Mouse (Mus musculus) midbrain, embryonic 16.5 days (tissue): ENCODE measurements around the gene Uqcc1. TPM values are rescaled to one million over a fixed set of nuclear protein-coding genes. Genes with fewer than 3 reads are reported as not detected.

ENCODE experiments used
- ATAC-seq: fragments of 200-750 bp; cut with Nextera tagmentation; 2 replicates; pipeline ENCODE4 v1.8.0; 2017; ENCODE audit warnings: moderate TSS enrichment
- H3K27ac ChIP-seq: fragments of 300-500 bp; sonication (generic); 2 replicates; pipeline ENCODE4 v1.5.1; 2014; ENCODE audit warnings: mild to moderate bottlenecking, low read length, mixed read lengths
- H3K27me3 ChIP-seq: fragments of 300-500 bp; sonication (generic); 2 replicates; pipeline ENCODE4 v1.6.1; 2014; ENCODE audit warnings: low read depth, low read length, mixed read lengths; ENCODE audit not compliant: control insufficient read depth, insufficient read depth
- H3K36me3 ChIP-seq: fragments of 300-500 bp; sonication (generic); 2 replicates; pipeline ENCODE4 v1.6.1; 2014; ENCODE audit warnings: mild to moderate bottlenecking, low read length, moderate library complexity, mixed read lengths; ENCODE audit not compliant: control insufficient read depth, insufficient read depth
- H3K4me1 ChIP-seq: fragments of 300-500 bp; sonication (generic); 2 replicates; pipeline ENCODE4 v1.6.1; 2014; ENCODE audit warnings: mild to moderate bottlenecking, low read length, mixed read lengths; ENCODE audit not compliant: control insufficient read depth, insufficient read depth
- H3K4me2 ChIP-seq: fragments of 300-500 bp; sonication (generic); 2 replicates; pipeline ENCODE4 v1.6.1; 2014; ENCODE audit warnings: mild to moderate bottlenecking, low read length, mixed read lengths
- H3K4me3 ChIP-seq: fragments of 300-500 bp; sonication (generic); 2 replicates; pipeline ENCODE4 v1.5.1; 2014; ENCODE audit warnings: low read depth, mild to moderate bottlenecking, low read length, moderate library complexity, mixed read lengths
- H3K9ac ChIP-seq: fragments of 300-500 bp; sonication (generic); 2 replicates; pipeline ENCODE4 v1.6.1; 2014; ENCODE audit warnings: low read depth, low read length, mixed read lengths
- H3K9me3 ChIP-seq: fragments of 300-500 bp; sonication (generic); replicated peaks from 2 replicates; pipeline ENCODE4 v1.6.1; 2014; ENCODE audit warnings: mild to moderate bottlenecking, low read length, mixed read lengths; ENCODE audit not compliant: control insufficient read depth, poor library complexity, severe bottlenecking
- WGBS: fragments of 180-500 bp; shearing (Covaris S2); extraction: QIAGEN DNeasy Blood & Tissue Kit; methylation state at CpG from one replicate; pipeline ENCODE4 v1.1.7; 2014; 5-methylcytosine and 5-hydroxymethylcytosine counted together
- polyA plus RNA-seq: library from polyadenylated mRNA; unstranded; fragments of >200 nt; fragmentation: Nextera tagmentation; extraction: Ambion mirVana; gene quantifications from 2 replicates; pipeline ENCODE4 v1.2.1, GENCODE M21; 2015

Uqcc1 gene
- polyA plus RNA-seq, 1 experiment from 2014 or later, result 63.3 TPM

DNA sequence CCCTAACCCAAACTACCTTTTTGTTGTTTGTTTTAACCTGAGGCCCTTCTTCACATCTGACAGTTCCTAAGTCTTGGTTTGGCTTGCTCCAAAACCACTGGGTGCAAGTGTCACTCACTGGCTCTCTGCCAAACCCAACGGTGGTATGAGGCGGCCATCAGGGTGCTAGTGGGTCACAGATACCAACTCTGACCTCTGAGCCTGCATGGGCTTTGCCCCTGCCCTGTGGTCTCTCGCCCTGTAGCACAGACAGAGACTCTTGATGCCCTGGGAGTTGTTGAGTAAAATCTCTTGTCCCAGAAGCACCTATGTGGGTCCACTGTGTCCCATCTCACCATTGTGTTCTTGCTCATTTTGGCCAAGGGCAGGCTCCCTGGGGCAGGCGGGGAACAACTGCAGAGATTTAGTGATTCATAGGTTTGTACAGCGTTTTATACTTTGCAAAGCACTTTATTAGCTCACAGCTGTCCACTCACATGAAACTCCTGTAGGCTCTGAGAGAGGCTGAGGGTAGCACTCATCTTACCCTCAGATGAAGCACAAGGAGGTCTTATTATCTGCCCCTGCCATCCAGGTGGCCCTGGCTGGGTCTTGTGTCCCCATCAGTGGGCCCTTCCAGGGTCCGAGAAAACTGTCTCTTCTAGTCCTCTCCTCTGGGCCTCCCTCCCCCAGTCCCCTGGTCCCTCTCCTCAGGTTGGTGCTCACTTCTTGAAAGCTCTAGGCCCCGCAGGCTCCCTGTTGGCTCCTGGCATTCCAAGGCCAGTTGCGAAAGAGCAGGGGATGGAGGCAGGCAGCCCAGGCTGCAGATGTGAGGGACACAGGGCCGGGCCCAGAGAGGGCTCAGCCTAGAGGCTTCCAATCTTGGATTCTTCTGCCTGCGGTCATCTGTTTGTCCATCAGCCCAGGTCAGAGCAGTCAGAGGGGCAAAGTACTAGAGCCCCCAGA is 112.5 kb downstream of the Uqcc1 start:
- no peak for ATAC-seq
- Histone ChIP-seq H3K27me3 (no peaks in the 10 kb centered on the region), H3K36me3 (peaks cover 12% of the 10 kb centered on the region), H3K9me3 (no peaks in the 10 kb centered on the region), H3K9ac (peak overlapping the region; percentile 86; the same call in 1 of the 2 replicates), H3K4me1 (peaks cover 15% of the 10 kb centered on the region), H3K4me3 (no peak overlapping the region), H3K27ac (no peak overlapping the region), H3K4me2 (peak overlapping the region; percentile 81; the same call in 1 of the 2 replicates)
- WGBS, result 83% methylated on average over 10 of the region's 10 CpGs

DNA sequence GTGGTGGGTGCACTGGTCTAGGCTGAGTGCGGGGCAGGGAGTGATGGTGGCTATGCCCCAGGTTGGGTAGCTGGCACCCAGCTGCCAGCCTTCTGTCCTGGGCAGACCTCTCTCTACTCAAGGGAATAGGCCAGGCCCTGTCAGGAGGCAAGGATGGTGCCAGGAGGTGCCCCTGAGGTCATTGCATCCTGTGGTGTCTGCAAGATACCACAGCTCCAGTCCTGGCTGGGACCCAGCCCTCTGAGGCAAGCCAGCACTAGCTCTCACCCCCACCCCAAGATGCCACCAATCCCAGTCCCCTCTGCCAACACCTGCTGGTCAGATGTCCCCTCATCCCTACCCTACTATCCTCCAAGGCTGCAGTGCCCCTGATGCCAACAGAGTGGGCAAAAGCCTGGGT is 113.9 kb downstream of the Uqcc1 start:
- no peak overlapping the region for H3K4me2 ChIP-seq
- H3K9me3 ChIP-seq, result no peaks in the 10 kb centered on the region
- WGBS, result 90% methylated on average over 1 of the region's 1 CpGs
- no peak overlapping the region for H3K27ac ChIP-seq
- H3K27me3 ChIP-seq, result no peaks in the 10 kb centered on the region
- ATAC-seq, result no peak
- no peak overlapping the region for H3K4me3 ChIP-seq
- H3K4me1 ChIP-seq, result peaks cover 15% of the 10 kb centered on the region
- peaks cover 12% of the 10 kb centered on the region for H3K36me3 ChIP-seq
- no peak overlapping the region for H3K9ac ChIP-seq

DNA sequence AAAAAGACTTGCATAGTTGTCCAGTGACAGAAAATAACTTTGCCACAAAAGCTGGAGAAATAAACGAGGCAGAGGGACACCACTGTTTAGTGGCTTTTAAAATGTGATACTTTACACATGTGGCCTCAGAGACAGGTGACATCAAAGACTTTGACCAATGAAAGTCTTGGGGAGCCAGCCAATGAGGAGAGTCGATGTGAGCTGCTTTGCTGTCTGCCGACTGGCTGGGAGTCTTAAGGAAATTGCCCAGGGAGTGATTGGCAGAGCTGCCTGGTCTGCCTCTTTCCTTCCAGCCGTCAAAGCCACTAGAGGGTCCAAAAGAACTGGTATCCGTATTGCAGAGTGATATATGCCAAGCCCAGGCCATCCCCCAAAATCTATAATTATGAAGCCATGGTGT is 115.3 kb downstream of the Uqcc1 start:
- Histone ChIP-seq H3K27me3 (no peaks in the 10 kb centered on the region), H3K27ac (no peak overlapping the region), H3K4me3 (no peak overlapping the region), H3K36me3 (peaks cover 19% of the 10 kb centered on the region), H3K4me1 (peaks cover 15% of the 10 kb centered on the region), H3K9ac (no peak overlapping the region), H3K9me3 (no peaks in the 10 kb centered on the region), H3K4me2 (no peak overlapping the region)
- no peak for ATAC-seq
- WGBS, result 33% methylated on average over 5 of the region's 5 CpGs

DNA sequence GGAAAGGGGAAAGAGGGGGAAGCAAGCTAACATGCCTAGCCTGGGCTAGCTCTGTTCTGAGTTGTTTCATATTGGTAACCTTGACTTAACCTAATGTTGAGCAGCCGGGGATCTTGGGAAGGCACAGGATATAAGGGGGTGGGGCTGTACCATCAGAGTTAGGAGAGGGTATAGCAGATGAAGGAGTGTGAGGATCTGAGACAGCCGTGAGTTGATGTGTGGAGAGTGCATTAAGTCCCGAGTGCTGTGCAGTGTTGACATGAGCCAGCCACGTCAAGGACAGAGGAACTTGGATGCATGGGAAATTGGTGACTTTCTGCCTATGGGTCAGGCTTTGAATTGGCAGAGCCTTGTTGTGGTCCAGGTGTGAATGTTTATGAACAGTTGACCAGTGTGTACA is 117.5 kb downstream of the Uqcc1 start:
- Histone ChIP-seq H3K9ac (no peak overlapping the region), H3K27ac (no peak overlapping the region)

DNA sequence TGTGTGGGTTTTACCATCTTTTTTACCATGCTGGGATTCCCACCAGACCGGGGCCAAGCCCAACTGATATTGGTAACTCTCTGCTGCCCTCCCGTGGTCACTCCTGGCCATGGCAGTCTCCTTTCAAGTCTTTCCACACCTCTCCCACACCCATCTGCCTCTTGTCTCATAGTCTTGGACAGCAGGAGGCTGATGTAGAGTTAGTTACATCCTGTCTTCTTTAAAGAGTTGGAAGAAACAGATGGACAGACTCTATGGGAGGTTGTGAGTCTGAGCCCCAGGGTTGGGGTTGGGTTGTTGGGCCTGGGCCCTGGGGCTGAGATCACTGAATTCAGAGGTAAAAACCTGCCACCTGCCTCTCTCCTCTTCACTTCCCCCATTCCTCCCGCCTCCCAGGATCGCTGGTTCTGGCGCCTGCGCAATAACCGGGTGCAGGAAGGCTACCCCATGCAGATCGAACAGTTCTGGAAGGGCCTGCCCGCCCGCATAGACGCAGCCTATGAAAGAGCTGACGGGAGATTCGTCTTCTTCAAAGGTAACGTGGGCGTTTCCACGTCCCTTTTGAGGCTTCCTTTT is 118.2 kb downstream of the Uqcc1 start:
- Histone ChIP-seq H3K36me3 (peaks cover 19% of the 10 kb centered on the region), H3K9ac (no peak overlapping the region), H3K4me1 (no peaks in the 10 kb centered on the region), H3K4me2 (no peak overlapping the region), H3K27ac (no peak overlapping the region), H3K9me3 (no peaks in the 10 kb centered on the region), H3K27me3 (no peaks in the 10 kb centered on the region), H3K4me3 (no peak overlapping the region)
- WGBS, result 44% methylated on average over 16 of the region's 16 CpGs
- no peak for ATAC-seq

More for the DNA sequence above, 117.5 kb downstream of the Uqcc1 start:
- no peak for ATAC-seq
- Histone ChIP-seq H3K4me2 (no peak overlapping the region), H3K27me3 (no peaks in the 10 kb centered on the region), H3K4me3 (no peak overlapping the region), H3K4me1 (peaks cover 2% of the 10 kb centered on the region; the same call in 1 of the 2 replicates), H3K36me3 (peaks cover 19% of the 10 kb centered on the region), H3K9me3 (no peaks in the 10 kb centered on the region)
- 87% methylated on average over 4 of the region's 4 CpGs for WGBS

DNA sequence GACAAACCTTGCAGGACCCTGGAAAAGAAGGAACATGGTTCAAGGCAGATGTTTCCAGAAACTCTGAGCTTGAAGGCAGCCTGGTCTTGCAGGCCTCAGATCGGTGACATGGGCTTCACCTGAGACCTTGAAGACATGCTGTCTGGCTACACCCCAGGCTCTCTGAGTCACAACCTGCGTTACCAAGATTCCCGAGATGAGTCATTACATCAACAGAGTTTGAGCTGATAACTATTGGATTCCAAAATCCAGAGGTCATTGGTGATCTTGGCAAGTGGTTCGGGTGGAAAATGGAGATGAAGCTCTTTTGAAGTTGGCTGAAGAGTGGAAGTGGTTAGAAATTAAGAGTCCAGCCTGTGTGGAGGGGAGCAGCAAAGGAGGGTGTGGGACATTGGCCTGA is 120.5 kb downstream of the Uqcc1 start:
- H3K4me2 ChIP-seq, result no peak overlapping the region
- 89% methylated on average over 4 of the region's 4 CpGs for WGBS
- peaks cover 19% of the 10 kb centered on the region for H3K36me3 ChIP-seq
- no peaks in the 10 kb centered on the region for H3K9me3 ChIP-seq
- ATAC-seq, result no peak
- H3K27me3 ChIP-seq, result no peaks in the 10 kb centered on the region
- no peaks in the 10 kb centered on the region for H3K4me1 ChIP-seq
- no peak overlapping the region for H3K9ac ChIP-seq
- H3K27ac ChIP-seq, result no peak overlapping the region
- no peak overlapping the region for H3K4me3 ChIP-seq

DNA sequence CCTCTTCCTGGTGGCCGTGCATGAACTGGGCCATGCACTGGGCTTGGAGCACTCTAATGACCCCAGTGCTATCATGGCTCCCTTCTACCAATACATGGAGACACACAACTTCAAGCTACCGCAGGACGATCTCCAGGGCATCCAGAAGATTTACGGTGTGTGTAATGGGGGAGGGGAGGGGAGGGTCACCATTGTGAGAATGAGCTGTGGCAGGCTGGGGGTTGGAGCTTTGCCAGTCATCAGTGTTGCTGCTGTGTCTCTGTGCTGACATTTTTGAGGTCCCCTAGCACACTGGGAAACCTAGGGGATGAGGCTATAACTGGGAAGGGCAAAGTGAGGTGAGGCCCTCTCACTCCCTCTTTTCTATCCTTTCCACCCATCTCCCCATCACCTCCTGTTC is 122.7 kb downstream of the Uqcc1 start:
- H3K27ac ChIP-seq, result no peak overlapping the region
- H3K9me3 ChIP-seq, result no peaks in the 10 kb centered on the region
- H3K27me3 ChIP-seq, result no peaks in the 10 kb centered on the region
- peaks cover 10% of the 10 kb centered on the region; the same call in 1 of the 2 replicates for H3K36me3 ChIP-seq
- ATAC-seq, result no peak
- H3K4me1 ChIP-seq, result no peaks in the 10 kb centered on the region
- no peak overlapping the region for H3K9ac ChIP-seq
- H3K4me2 ChIP-seq, result no peak overlapping the region
- no peak overlapping the region for H3K4me3 ChIP-seq
- 82% methylated on average over 4 of the region's 4 CpGs for WGBS

DNA sequence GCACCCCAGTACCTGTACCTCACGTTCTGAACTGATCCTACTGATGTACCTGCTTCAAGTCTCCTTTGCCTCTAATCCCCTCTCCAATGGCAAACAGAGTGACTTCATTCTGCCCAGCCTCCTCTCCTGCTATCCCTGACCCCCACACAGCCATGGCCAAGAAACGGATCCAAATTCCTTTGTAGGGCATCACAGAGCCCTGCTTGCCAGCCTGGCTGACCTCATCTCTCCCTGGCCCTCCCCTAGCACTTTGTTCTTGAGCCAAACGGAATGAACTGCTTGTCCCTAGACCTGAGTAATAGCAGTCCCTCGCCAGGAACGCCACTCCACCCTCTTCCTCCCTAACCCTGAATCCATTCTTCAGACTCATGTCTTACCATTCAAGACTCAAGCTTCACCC is 123.6 kb downstream of the Uqcc1 start:
- no peaks in the 10 kb centered on the region for H3K9me3 ChIP-seq
- peaks cover 16% of the 10 kb centered on the region; the same call in 1 of the 2 replicates for H3K36me3 ChIP-seq
- no peak for ATAC-seq
- WGBS, result 83% methylated on average over 5 of the region's 5 CpGs
- H3K4me1 ChIP-seq, result no peaks in the 10 kb centered on the region
- no peak overlapping the region for H3K4me2 ChIP-seq
- no peak overlapping the region for H3K9ac ChIP-seq
- no peak overlapping the region for H3K27ac ChIP-seq
- no peaks in the 10 kb centered on the region for H3K27me3 ChIP-seq
- H3K4me3 ChIP-seq, result no peak overlapping the region

DNA sequence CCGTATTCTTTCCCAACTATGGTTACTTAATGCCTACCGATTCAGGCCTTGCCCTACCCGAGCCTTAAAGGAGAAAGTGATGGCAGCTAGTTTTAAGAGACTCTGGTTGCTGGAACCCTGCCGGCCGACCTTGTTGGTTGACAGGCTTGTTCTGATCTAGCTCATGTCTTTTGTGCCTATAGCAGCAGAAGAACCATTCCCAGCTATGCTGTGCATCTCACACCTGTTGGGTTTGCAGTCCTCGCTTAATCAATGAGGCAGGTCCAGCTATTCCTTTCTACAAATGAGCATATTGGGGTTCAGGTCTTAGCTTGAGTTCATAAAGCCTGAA is 124.2 kb downstream of the Uqcc1 start:
- no peaks in the 10 kb centered on the region for H3K27me3 ChIP-seq
- no peak overlapping the region for H3K4me2 ChIP-seq
- H3K27ac ChIP-seq, result no peak overlapping the region
- H3K9ac ChIP-seq, result no peak overlapping the region
- no peak overlapping the region for H3K4me3 ChIP-seq
- peaks cover 17% of the 10 kb centered on the region for H3K36me3 ChIP-seq
- 87% methylated on average over 6 of the region's 6 CpGs for WGBS
- no peaks in the 10 kb centered on the region for H3K9me3 ChIP-seq
- H3K4me1 ChIP-seq, result no peaks in the 10 kb centered on the region
- ATAC-seq, result no peak
